Mouse (Mus musculus): ENCODE measurements around the gene Anxa1. TPM values are rescaled to one million over a fixed set of nuclear protein-coding genes. Genes with fewer than 3 reads are reported as not detected.

The Anxa1 gene
- polyA plus RNA-seq, 1 experiment from 2014 or later = 13.5 TPM

DNA sequence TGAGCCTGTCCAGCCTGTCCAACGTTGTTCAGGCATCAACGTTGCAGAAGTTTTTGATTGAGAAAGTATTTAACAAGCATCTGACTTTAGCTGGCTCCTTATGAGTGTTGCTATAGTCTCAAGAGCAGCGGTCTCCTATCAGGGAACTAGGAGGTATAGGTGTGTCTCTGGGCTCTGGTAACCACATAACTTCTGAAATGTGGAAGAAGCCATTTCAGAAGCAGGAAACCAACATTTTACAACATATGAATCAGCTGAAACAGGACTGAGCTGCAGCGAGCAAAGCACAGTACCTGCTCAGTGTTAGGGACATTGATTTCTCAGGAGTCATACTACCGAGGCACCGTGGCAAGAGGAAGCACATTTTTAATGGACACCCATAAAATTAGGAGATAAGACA lies 1.5 kb downstream of the Anxa1 start:
- no peaks in the 10 kb centered on the region for H3K9me3 ChIP-seq (replicated peaks; ENCODE audit: control insufficient read depth, low read length)
- no peaks in the 10 kb centered on the region for H3K36me3 ChIP-seq (ENCODE audit: control insufficient read depth, insufficient read depth, low read length)
- WGBS (ENCODE audit: insufficient replicate concordance) = 77% methylated on average over 6 of the region's 6 CpGs
- H3K9ac ChIP-seq (ENCODE audit: low read depth, low read length) = no peak overlapping the region
- H3K27me3 ChIP-seq (ENCODE audit: control insufficient read depth, insufficient read depth, low read length) = no peaks in the 10 kb centered on the region
- H3K4me3 ChIP-seq (ENCODE audit: low read depth, low read length) = no peak overlapping the region
- 0 out of 2 replicates have a peak, but pooled peaks cover 2% of the 10 kb centered on the region for H3K4me1 ChIP-seq (ENCODE audit: control insufficient read depth, insufficient read depth, low read length)
- no peak for ATAC-seq (replicated peaks; ENCODE audit: insufficient number of reproducible peaks, low FRiP score, low TSS enrichment)
- no peak overlapping the region for H3K4me2 ChIP-seq
- H3K27ac ChIP-seq (ENCODE audit: low read depth, low read length) = no peak overlapping the region

DNA sequence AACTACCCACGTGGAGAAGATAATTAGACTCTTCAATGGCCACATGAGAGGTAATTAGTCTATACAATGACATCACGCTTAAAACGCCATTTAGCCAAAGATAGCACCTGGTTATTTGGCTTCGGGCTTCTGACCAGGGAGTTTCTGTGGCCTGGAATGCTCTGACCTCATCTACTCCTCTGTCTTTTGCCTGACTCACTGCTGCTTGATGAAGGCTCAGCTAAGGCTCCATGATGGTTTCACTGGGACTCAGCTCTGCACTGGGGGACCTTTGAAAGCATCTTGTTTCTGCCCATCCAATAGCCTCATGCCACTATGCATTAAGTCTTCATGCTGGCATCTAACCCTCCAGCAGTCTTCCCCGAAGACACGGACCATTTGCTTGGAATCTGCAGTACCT lies 2.5 kb downstream of the Anxa1 start:
- no peak overlapping the region for H3K9ac ChIP-seq (ENCODE audit: low read depth, low read length)
- ATAC-seq (replicated peaks; ENCODE audit: insufficient number of reproducible peaks, low FRiP score, low TSS enrichment) = no peak
- no peaks in the 10 kb centered on the region for H3K9me3 ChIP-seq (replicated peaks; ENCODE audit: control insufficient read depth, low read length)
- 0 out of 2 replicates have a peak, but pooled peaks cover 2% of the 10 kb centered on the region for H3K4me1 ChIP-seq (ENCODE audit: control insufficient read depth, insufficient read depth, low read length)
- no peak overlapping the region for H3K27ac ChIP-seq (ENCODE audit: low read depth, low read length)
- no peak overlapping the region for H3K4me3 ChIP-seq (ENCODE audit: low read depth, low read length)
- no peak overlapping the region for H3K4me2 ChIP-seq
- WGBS (ENCODE audit: insufficient replicate concordance) = 75% methylated on average over 6 of the region's 6 CpGs
- H3K27me3 ChIP-seq (ENCODE audit: control insufficient read depth, insufficient read depth, low read length) = no peaks in the 10 kb centered on the region
- H3K36me3 ChIP-seq (ENCODE audit: control insufficient read depth, insufficient read depth, low read length) = no peaks in the 10 kb centered on the region

DNA sequence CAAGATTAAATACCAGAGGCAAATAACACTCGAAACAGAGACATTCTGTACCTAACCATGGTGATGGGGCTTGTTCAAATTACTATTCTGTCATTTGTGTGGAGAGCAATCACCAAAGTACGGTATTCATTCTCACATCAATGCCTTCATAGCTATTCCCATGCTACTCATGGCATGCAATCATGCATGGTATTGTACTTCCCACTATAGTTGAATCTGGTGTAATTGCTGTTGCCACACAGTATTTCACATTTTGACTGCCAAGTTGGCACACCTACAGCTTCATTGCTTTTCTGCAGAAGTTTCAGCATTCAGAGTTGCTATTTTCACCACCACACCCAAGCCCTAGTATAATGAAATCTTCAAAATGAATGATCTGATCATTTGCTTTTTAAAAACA lies 4.4 kb downstream of the Anxa1 start:
- Histone ChIP-seq H3K4me2 (no peak overlapping the region), H3K9me3 (replicated peaks; ENCODE audit: control insufficient read depth, low read length) (no peaks in the 10 kb centered on the region), H3K4me3 (ENCODE audit: low read depth, low read length) (no peak overlapping the region), H3K27me3 (ENCODE audit: control insufficient read depth, insufficient read depth, low read length) (no peaks in the 10 kb centered on the region), H3K4me1 (ENCODE audit: control insufficient read depth, insufficient read depth, low read length) (0 out of 2 replicates have a peak, but pooled peaks cover 2% of the 10 kb centered on the region), H3K27ac (ENCODE audit: low read depth, low read length) (no peak overlapping the region), H3K9ac (ENCODE audit: low read depth, low read length) (no peak overlapping the region), H3K36me3 (ENCODE audit: control insufficient read depth, insufficient read depth, low read length) (no peaks in the 10 kb centered on the region)
- 81% methylated on average over 2 of the region's 2 CpGs for WGBS (ENCODE audit: insufficient replicate concordance)
- ATAC-seq (replicated peaks; ENCODE audit: insufficient number of reproducible peaks, low FRiP score, low TSS enrichment) = no peak

DNA sequence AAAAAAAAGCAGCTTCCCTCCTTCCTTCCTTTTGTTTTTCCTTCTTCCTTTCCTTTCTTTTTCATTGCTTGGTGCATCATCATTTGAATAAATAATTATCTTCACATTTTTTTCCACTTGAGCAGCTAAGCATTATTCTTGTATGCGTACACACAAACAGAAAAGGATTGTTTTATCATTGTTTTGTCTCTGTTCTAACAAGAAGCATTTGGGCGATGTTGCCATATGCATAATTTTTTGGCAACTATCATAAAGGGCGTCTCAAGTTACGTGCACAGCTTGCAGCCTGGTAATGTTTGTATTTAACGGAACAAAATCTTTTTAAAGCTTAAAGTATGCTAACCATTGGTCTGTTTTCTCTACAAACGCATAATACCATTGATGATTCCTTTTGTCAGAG lies 5.1 kb downstream of the Anxa1 start:
- H3K4me2 ChIP-seq = no peak overlapping the region
- 0 out of 2 replicates have a peak, but pooled peaks cover 2% of the 10 kb centered on the region for H3K4me1 ChIP-seq (ENCODE audit: control insufficient read depth, insufficient read depth, low read length)
- H3K27me3 ChIP-seq (ENCODE audit: control insufficient read depth, insufficient read depth, low read length) = no peaks in the 10 kb centered on the region
- ATAC-seq (replicated peaks; ENCODE audit: insufficient number of reproducible peaks, low FRiP score, low TSS enrichment) = no peak
- H3K4me3 ChIP-seq (ENCODE audit: low read depth, low read length) = no peak overlapping the region
- H3K9me3 ChIP-seq (replicated peaks; ENCODE audit: control insufficient read depth, low read length) = no peaks in the 10 kb centered on the region
- H3K9ac ChIP-seq (ENCODE audit: low read depth, low read length) = no peak overlapping the region
- 80% methylated on average over 6 of the region's 6 CpGs for WGBS (ENCODE audit: insufficient replicate concordance)
- no peaks in the 10 kb centered on the region for H3K36me3 ChIP-seq (ENCODE audit: control insufficient read depth, insufficient read depth, low read length)
- H3K27ac ChIP-seq (ENCODE audit: low read depth, low read length) = no peak overlapping the region

GRCm38 (mm10) chr19:20381207-20381752 lies 9.5 kb downstream of the Anxa1 start:
- no peak overlapping the region for H3K4me3 ChIP-seq (ENCODE audit: low read depth, low read length)
- no peak overlapping the region for H3K4me2 ChIP-seq
- no peaks in the 10 kb centered on the region for H3K27me3 ChIP-seq (ENCODE audit: control insufficient read depth, insufficient read depth, low read length)
- WGBS (ENCODE audit: insufficient replicate concordance) = 69% methylated on average over 2 of the region's 2 CpGs
- no peaks in the 10 kb centered on the region for H3K4me1 ChIP-seq (ENCODE audit: control insufficient read depth, insufficient read depth, low read length)
- no peak overlapping the region for H3K27ac ChIP-seq (ENCODE audit: low read depth, low read length)
- ATAC-seq (replicated peaks; ENCODE audit: insufficient number of reproducible peaks, low FRiP score, low TSS enrichment) = no peak
- no peaks in the 10 kb centered on the region for H3K36me3 ChIP-seq (ENCODE audit: control insufficient read depth, insufficient read depth, low read length)
- H3K9ac ChIP-seq (ENCODE audit: low read depth, low read length) = no peak overlapping the region
- H3K9me3 ChIP-seq (replicated peaks; ENCODE audit: control insufficient read depth, low read length) = no peaks in the 10 kb centered on the region

- Histone ChIP-seq H3K4me2 (no peak overlapping the region), H3K27me3 (ENCODE audit: control insufficient read depth, insufficient read depth, low read length) (no peaks in the 10 kb centered on the region), H3K9ac (ENCODE audit: low read depth, low read length) (no peak overlapping the region), H3K27ac (ENCODE audit: low read depth, low read length) (no peak overlapping the region), H3K36me3 (ENCODE audit: control insufficient read depth, insufficient read depth, low read length) (no peaks in the 10 kb centered on the region), H3K9me3 (replicated peaks; ENCODE audit: control insufficient read depth, low read length) (no peaks in the 10 kb centered on the region), H3K4me3 (ENCODE audit: low read depth, low read length) (no peak overlapping the region), H3K4me1 (ENCODE audit: control insufficient read depth, insufficient read depth, low read length) (no peaks in the 10 kb centered on the region)
- 78% methylated on average over 2 of the region's 2 CpGs for WGBS (ENCODE audit: insufficient replicate concordance)
- ATAC-seq (replicated peaks; ENCODE audit: insufficient number of reproducible peaks, low FRiP score, low TSS enrichment) = no peak
Observed at GRCm38 (mm10) chr19:20370175-20370574, 20.6 kb downstream of the Anxa1 start.

DNA sequence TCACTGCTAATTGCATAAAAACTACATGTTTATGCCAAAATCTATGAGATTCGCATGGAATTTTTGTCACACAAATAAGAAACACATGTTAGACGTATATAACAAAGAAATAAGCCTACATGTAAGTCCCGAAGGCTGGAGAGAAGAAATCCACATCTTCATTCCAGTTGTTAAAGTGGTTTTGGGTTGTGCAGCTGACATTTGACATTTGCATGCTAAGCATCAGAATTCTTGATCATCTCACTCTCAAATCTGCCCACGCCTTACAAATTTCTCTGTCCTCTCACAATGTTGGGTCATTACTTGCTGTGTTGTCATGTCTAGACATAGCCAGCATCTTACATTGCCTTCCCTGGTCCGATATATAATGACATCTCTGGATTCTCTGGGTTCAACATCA lies 24.2 kb downstream of the Anxa1 start:
- no peaks in the 10 kb centered on the region for H3K4me1 ChIP-seq (ENCODE audit: control insufficient read depth, insufficient read depth, low read length)
- H3K27me3 ChIP-seq (ENCODE audit: control insufficient read depth, insufficient read depth, low read length) = no peaks in the 10 kb centered on the region
- H3K4me2 ChIP-seq = no peak overlapping the region
- no peak overlapping the region for H3K27ac ChIP-seq (ENCODE audit: low read depth, low read length)
- H3K36me3 ChIP-seq (ENCODE audit: control insufficient read depth, insufficient read depth, low read length) = no peaks in the 10 kb centered on the region
- no peak overlapping the region for H3K9ac ChIP-seq (ENCODE audit: low read depth, low read length)
- no peaks in the 10 kb centered on the region for H3K9me3 ChIP-seq (replicated peaks; ENCODE audit: control insufficient read depth, low read length)
- WGBS (ENCODE audit: insufficient replicate concordance) = 77% methylated on average over 5 of the region's 5 CpGs
- no peak overlapping the region for H3K4me3 ChIP-seq (ENCODE audit: low read depth, low read length)
- ATAC-seq (replicated peaks; ENCODE audit: insufficient number of reproducible peaks, low FRiP score, low TSS enrichment) = no peak

- WGBS (ENCODE audit: insufficient replicate concordance) = 65% methylated on average over 2 of the region's 2 CpGs
- Histone ChIP-seq H3K36me3 (ENCODE audit: control insufficient read depth, insufficient read depth, low read length) (no peaks in the 10 kb centered on the region), H3K27ac (ENCODE audit: low read depth, low read length) (no peak overlapping the region), H3K4me2 (no peak overlapping the region), H3K9ac (ENCODE audit: low read depth, low read length) (no peak overlapping the region), H3K4me3 (ENCODE audit: low read depth, low read length) (no peak overlapping the region), H3K27me3 (ENCODE audit: control insufficient read depth, insufficient read depth, low read length) (no peaks in the 10 kb centered on the region), H3K9me3 (replicated peaks; ENCODE audit: control insufficient read depth, low read length) (no peaks in the 10 kb centered on the region), H3K4me1 (ENCODE audit: control insufficient read depth, insufficient read depth, low read length) (no peaks in the 10 kb centered on the region)
- no peak for ATAC-seq (replicated peaks; ENCODE audit: insufficient number of reproducible peaks, low FRiP score, low TSS enrichment)
Observed at GRCm38 (mm10) chr19:20366010-20366409, 24.7 kb downstream of the Anxa1 start.

DNA sequence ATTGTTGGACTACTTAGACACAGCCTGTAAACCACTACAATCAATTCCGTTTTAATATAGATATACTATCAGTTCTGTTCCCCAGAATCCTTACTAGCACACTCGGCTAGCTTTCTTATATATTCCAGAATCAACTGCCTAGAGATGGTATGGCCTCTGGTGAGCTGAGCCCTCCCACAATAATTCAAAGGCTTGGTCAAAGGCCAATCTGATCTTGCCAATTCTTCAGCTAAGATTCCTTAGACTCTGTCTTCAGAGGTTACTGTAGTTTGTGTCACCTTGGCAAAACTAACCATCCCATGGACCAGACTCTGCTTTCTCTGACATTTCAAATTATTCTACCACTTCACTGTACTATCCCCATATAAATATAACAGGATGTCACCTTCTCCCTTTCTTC lies 25.4 kb downstream of the Anxa1 start:
- 72% methylated on average over 2 of the region's 2 CpGs for WGBS (ENCODE audit: insufficient replicate concordance)
- Histone ChIP-seq H3K9ac (ENCODE audit: low read depth, low read length) (no peak overlapping the region), H3K27ac (ENCODE audit: low read depth, low read length) (no peak overlapping the region), H3K4me1 (ENCODE audit: control insufficient read depth, insufficient read depth, low read length) (no peaks in the 10 kb centered on the region), H3K9me3 (replicated peaks; ENCODE audit: control insufficient read depth, low read length) (no peaks in the 10 kb centered on the region), H3K4me3 (ENCODE audit: low read depth, low read length) (no peak overlapping the region), H3K36me3 (ENCODE audit: control insufficient read depth, insufficient read depth, low read length) (no peaks in the 10 kb centered on the region), H3K27me3 (ENCODE audit: control insufficient read depth, insufficient read depth, low read length) (no peaks in the 10 kb centered on the region), H3K4me2 (no peak overlapping the region)
- no peak for ATAC-seq (replicated peaks; ENCODE audit: insufficient number of reproducible peaks, low FRiP score, low TSS enrichment)
